Mouse (Mus musculus) E14TG2a.4 (cell line): ENCODE measurements around the gene Crybg3.

ENCODE experiments used
- CTCF ChIP-seq: conservative IDR thresholded peaks from 2 replicates; pipeline ENCODE4 v1.5.1; 2014; ENCODE audit warnings: low read length
- POU5F1 ChIP-seq: IDR thresholded peaks from 2 replicates; pipeline ENCODE4 v1.6.1; 2014; ENCODE audit warnings: low read length, borderline replicate concordance

GRCm38 (mm10) chr16:59472546-59472945, 128.2 kb downstream of the Crybg3 start:
- TF ChIP-seq POU5F1 (no peak), CTCF (no peak)
